Mouse (Mus musculus): ENCODE results near the gene Eme1. TPM values are rescaled to one million over a fixed set of nuclear protein-coding genes. Genes with fewer than 3 reads are reported as not detected.
"Not testable (repeated sequence)": the region's sequence is repeated elsewhere in the genome, so short reads cannot be mapped to it uniquely, and the experiment has no call there.

Gene Eme1
- polyA plus RNA-seq, 1 experiment from 2014 or later: 4.9 TPM

GRCm38 (mm10) chr11:94697140-94697539 lies 43.4 kb upstream of the Eme1 start:
- ATAC-seq: no peak
- TF ChIP-seq EP300 (IDR thresholded peaks at IDR 0.05; ENCODE audit: low read depth) (no peak), CTCF (IDR thresholded peaks at IDR 0.05; ENCODE audit: low read depth) (no peak)
- 77% methylated on average over 2 of the region's 2 CpGs for WGBS (ENCODE audit: insufficient replicate concordance)
- Histone ChIP-seq H3K4me1 (ENCODE audit: insufficient read depth) (no peaks in the 10 kb centered on the region), H3K9ac (replicated peaks) (no peak overlapping the region), H3K9me3 (ENCODE audit: low read length) (no peaks in the 10 kb centered on the region), H3K4me3 (ENCODE audit: low read depth, low read length) (no peak overlapping the region), H3K36me3 (replicated peaks; ENCODE audit: insufficient read depth, low read length) (no peaks in the 10 kb centered on the region), H3K27me3 (ENCODE audit: insufficient read depth, low read length) (no peaks in the 10 kb centered on the region), H3K4me2 (ENCODE audit: low read depth, low read length) (no peak overlapping the region), H3K27ac (ENCODE audit: low read depth) (no peak overlapping the region)
- DNase-seq: no peak

DNA sequence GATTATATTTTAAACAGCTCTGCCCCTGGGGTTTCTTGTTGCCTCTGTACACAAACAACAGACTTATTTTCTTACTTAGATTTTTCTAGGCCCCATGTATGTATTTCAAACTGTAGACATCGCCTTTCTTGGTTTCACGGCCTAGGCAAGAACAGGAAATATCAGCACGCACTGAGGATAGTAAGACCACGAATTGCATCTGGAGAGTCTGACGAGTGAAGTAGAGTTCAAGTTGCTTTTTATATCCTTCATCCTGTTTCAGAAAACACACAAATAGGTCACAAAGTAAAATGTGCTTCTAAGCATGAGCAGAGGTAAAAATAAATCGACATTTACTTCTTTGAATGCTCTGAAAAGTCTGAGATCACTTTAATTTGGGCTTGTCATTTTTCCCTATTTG lies 41.7 kb upstream of the Eme1 start:
- TF ChIP-seq EP300 (IDR thresholded peaks at IDR 0.05; ENCODE audit: low read depth) (no peak), CTCF (IDR thresholded peaks at IDR 0.05; ENCODE audit: low read depth) (no peak)
- Histone ChIP-seq H3K27ac (ENCODE audit: low read depth) (no peak overlapping the region), H3K36me3 (replicated peaks; ENCODE audit: insufficient read depth, low read length) (no peaks in the 10 kb centered on the region), H3K4me2 (ENCODE audit: low read depth, low read length) (no peak overlapping the region), H3K9me3 (ENCODE audit: low read length) (no peaks in the 10 kb centered on the region), H3K4me1 (ENCODE audit: insufficient read depth) (no peaks in the 10 kb centered on the region), H3K9ac (replicated peaks) (no peak overlapping the region), H3K27me3 (ENCODE audit: insufficient read depth, low read length) (no peaks in the 10 kb centered on the region), H3K4me3 (ENCODE audit: low read depth, low read length) (no peak overlapping the region)
- WGBS (ENCODE audit: insufficient replicate concordance): 44% methylated on average over 6 of the region's 6 CpGs
- DNase-seq (no peak), ATAC-seq (no peak)

DNA sequence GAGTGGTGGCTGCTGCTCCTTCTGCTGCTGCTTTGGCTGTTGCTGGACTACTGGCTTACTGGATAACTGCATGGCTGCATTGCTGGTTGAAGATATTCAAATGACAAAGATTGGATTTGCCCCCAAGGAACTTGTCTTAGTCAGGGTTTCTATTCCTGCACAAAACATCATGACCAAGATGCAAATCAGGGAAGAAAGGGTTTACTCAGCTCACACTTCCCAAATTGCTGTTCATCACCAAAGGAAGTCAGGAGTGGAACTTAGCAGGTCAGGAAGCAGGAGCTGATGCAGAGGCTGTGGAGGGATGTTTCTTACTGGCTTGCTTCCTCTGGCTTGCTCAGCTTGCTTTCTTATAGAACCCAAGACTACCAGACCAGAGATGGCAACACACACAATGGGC lies 38.7 kb upstream of the Eme1 start:
- not testable (repeated sequence) for H3K4me1 ChIP-seq (ENCODE audit: insufficient read depth); H3K4me2 ChIP-seq (ENCODE audit: low read depth, low read length); H3K9me3 ChIP-seq (ENCODE audit: low read length); H3K27ac ChIP-seq (ENCODE audit: low read depth); H3K9ac ChIP-seq (replicated peaks); ATAC-seq; H3K36me3 ChIP-seq (replicated peaks; ENCODE audit: insufficient read depth, low read length); H3K27me3 ChIP-seq (ENCODE audit: insufficient read depth, low read length); DNase-seq; H3K4me3 ChIP-seq (ENCODE audit: low read depth, low read length)

DNA sequence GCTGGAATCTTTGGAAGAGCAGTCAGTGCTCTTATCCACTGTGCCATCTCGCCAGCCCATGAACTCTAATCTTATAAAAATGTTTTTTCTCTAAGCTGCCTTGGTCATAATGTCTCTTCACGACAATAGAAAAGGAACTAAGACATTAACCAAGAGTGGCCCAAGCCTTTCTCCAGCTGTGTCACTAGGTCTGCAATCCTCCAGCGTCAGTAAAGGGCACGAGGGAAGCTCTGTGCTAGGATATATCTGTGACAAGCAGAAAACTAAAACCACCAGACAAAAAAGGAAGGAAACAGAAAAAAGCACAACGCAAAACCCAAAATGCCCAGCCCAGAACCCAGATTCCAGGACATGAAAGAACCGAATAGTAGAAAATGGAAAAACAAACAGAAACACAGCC lies 33.4 kb upstream of the Eme1 start:
- Histone ChIP-seq H3K27ac (ENCODE audit: low read depth) (no peak overlapping the region), H3K36me3 (replicated peaks; ENCODE audit: insufficient read depth, low read length) (no peaks in the 10 kb centered on the region), H3K27me3 (ENCODE audit: insufficient read depth, low read length) (no peaks in the 10 kb centered on the region), H3K4me3 (ENCODE audit: low read depth, low read length) (no peak overlapping the region), H3K4me2 (ENCODE audit: low read depth, low read length) (no peak overlapping the region), H3K9ac (replicated peaks) (no peak overlapping the region), H3K4me1 (ENCODE audit: insufficient read depth) (no peaks in the 10 kb centered on the region), H3K9me3 (ENCODE audit: low read length) (no peaks in the 10 kb centered on the region)
- DNase-seq (no peak), ATAC-seq (no peak)
- TF ChIP-seq EP300 (IDR thresholded peaks at IDR 0.05; ENCODE audit: low read depth): no peak
- TF ChIP-seq CTCF (IDR thresholded peaks at IDR 0.05; ENCODE audit: low read depth): no peak
- WGBS (ENCODE audit: insufficient replicate concordance): 30% methylated on average over 6 of the region's 6 CpGs

- DNase-seq (no peak), ATAC-seq (no peak)
- Histone ChIP-seq H3K27me3 (ENCODE audit: insufficient read depth, low read length) (no peaks in the 10 kb centered on the region), H3K4me3 (ENCODE audit: low read depth, low read length) (no peak overlapping the region), H3K9ac (replicated peaks) (no peak overlapping the region), H3K27ac (ENCODE audit: low read depth) (no peak overlapping the region), H3K9me3 (ENCODE audit: low read length) (no peaks in the 10 kb centered on the region), H3K36me3 (replicated peaks; ENCODE audit: insufficient read depth, low read length) (no peaks in the 10 kb centered on the region), H3K4me1 (ENCODE audit: insufficient read depth) (no peaks in the 10 kb centered on the region), H3K4me2 (ENCODE audit: low read depth, low read length) (no peak overlapping the region)
- WGBS (ENCODE audit: insufficient replicate concordance): 76% methylated on average over 7 of the region's 7 CpGs
- TF ChIP-seq CTCF (IDR thresholded peaks at IDR 0.05; ENCODE audit: low read depth) (no peak), EP300 (IDR thresholded peaks at IDR 0.05; ENCODE audit: low read depth) (no peak)
Measured at GRCm38 (mm10) chr11:94682427-94682826, 28.7 kb upstream of the Eme1 start.

DNA sequence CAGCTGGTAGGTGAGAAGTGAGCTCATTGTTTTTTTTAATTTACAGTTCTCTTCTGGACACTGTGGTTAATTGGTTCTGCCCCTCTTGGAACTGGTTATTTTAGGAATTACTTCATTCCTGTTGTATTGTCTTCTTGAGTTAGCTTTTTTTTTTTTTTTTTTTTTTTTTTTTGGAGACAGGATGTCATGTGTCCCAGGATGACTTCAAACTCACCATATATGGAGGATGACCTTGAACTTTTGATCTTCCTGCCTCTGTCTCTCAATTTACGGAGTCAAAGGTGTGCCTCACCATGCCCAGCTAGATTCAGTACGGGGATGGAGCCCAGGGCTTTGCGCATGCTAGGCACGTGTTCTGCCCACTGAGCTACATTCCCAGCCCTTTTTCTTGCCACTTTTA lies 27.9 kb upstream of the Eme1 start:
- Histone ChIP-seq H3K4me1 (ENCODE audit: insufficient read depth) (no peaks in the 10 kb centered on the region), H3K36me3 (replicated peaks; ENCODE audit: insufficient read depth, low read length) (no peaks in the 10 kb centered on the region), H3K9ac (replicated peaks) (no peak overlapping the region), H3K9me3 (ENCODE audit: low read length) (no peaks in the 10 kb centered on the region), H3K4me2 (ENCODE audit: low read depth, low read length) (no peak overlapping the region), H3K4me3 (ENCODE audit: low read depth, low read length) (no peak overlapping the region), H3K27me3 (ENCODE audit: insufficient read depth, low read length) (no peaks in the 10 kb centered on the region), H3K27ac (ENCODE audit: low read depth) (no peak overlapping the region)
- 71% methylated on average over 4 of the region's 4 CpGs for WGBS (ENCODE audit: insufficient replicate concordance)
- ATAC-seq (no peak), DNase-seq (no peak)
- TF ChIP-seq EP300 (IDR thresholded peaks at IDR 0.05; ENCODE audit: low read depth) (no peak), CTCF (IDR thresholded peaks at IDR 0.05; ENCODE audit: low read depth) (no peak)

- Histone ChIP-seq H3K27ac (ENCODE audit: low read depth) (no peak overlapping the region), H3K36me3 (replicated peaks; ENCODE audit: insufficient read depth, low read length) (no peaks in the 10 kb centered on the region), H3K9me3 (ENCODE audit: low read length) (no peaks in the 10 kb centered on the region), H3K27me3 (ENCODE audit: insufficient read depth, low read length) (no peaks in the 10 kb centered on the region), H3K4me3 (ENCODE audit: low read depth, low read length) (no peak overlapping the region), H3K4me1 (ENCODE audit: insufficient read depth) (0 out of 2 replicates have a peak, but pooled peaks cover 6% of the 10 kb centered on the region), H3K9ac (replicated peaks) (no peak overlapping the region), H3K4me2 (ENCODE audit: low read depth, low read length) (no peak overlapping the region)
- no peak for TF ChIP-seq EP300 (IDR thresholded peaks at IDR 0.05; ENCODE audit: low read depth)
- peak; percentile 43 for TF ChIP-seq CTCF (IDR thresholded peaks at IDR 0.05; ENCODE audit: low read depth)
- DNase-seq: no peak
- no peak for ATAC-seq
Measured at GRCm38 (mm10) chr11:94680639-94681038, 26.9 kb upstream of the Eme1 start.

Data from liver, postnatal 0 days (tissue).